ENCODE assay signal across 8 mouse cellular contexts in the genomic region with DNA sequence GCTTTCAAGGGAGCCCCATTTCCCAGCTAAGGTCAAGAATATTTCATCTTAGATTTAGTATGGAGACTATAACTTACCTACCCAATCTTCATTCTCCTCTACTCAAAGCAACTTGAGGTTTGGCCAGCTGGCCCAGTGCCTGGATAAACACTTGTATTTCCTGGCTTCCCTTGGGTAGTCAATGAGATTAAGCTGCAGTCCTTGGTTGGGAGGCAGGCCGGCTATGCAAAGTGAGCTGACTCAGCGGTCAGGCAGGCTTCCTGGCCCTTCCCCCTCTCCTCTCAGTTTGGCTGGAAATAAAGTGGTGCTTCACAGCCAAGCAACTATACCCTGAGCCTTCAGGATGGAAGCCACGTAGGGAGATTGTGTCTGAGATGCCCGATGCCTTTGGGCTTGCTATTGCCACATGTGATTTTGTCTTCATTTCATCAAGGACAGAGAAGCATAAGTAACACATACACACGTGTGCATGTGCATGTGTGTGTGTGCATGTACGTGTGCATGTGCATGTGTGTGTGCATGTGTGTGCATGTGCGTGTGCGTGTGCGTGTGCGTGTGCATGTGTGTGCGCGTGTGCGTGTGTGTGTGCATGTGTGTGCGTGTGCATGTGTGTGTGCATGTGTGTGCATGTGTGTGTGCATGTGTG.
DNase-seq lines count a peak whose midpoint lies in the region; ATAC-seq and TF ChIP-seq lines count a peak whose summit lies in the region.

No protein-coding gene starts in this region.

- no peak overlapping the region for H3K9ac ChIP-seq in intestine, embryonic 14.5 days (ENCODE audit: low read length)
- H3K9ac ChIP-seq in midbrain, embryonic 14.5 days (replicated peaks; ENCODE audit: low read length), result no peak overlapping the region

- H3K4me3 ChIP-seq in intestine, embryonic 14.5 days (ENCODE audit: low read depth, low read length), result no peak overlapping the region
- H3K4me3 ChIP-seq in midbrain, embryonic 14.5 days (replicated peaks; ENCODE audit: low read depth, low read length), result no peak overlapping the region

- intact Hi-C loops in gastrocnemius, postnatal 36 days (cut with DNase I), result no loop called here
- intact Hi-C loops in left cerebral cortex, postnatal 4 days (cut with DNase I), result no loop called here

- H3K4me2 ChIP-seq in intestine, embryonic 14.5 days (ENCODE audit: low read length), result peak overlapping the region; percentile 39
- no peak overlapping the region for H3K4me2 ChIP-seq in midbrain, embryonic 14.5 days (ENCODE audit: low read length)

- 71% methylated on average over 14 of the region's 14 CpGs for WGBS in intestine, embryonic 14.5 days
- 67% methylated on average over 14 of the region's 14 CpGs for WGBS in midbrain, embryonic 14.5 days

- H3K36me3 ChIP-seq in intestine, embryonic 14.5 days (ENCODE audit: control insufficient read depth, insufficient read depth, low read length), result no peaks in the 10 kb centered on the region
- no peaks in the 10 kb centered on the region for H3K36me3 ChIP-seq in midbrain, embryonic 14.5 days (ENCODE audit: control insufficient read depth, insufficient read depth, low read length)

- DNase-seq in Patski (ENCODE audit: low read depth, low spot score), result peak; percentile 83
- peak; percentile 68 for DNase-seq in embryo, embryonic 11 days
- peak; percentile 9 to 34 for DNase-seq in gastrocnemius, postnatal 36 days
- peak; percentile 82 for DNase-seq in intestine, embryonic 14.5 days (ENCODE audit: low spot score)
- DNase-seq in left cerebral cortex, postnatal 4 days, result peak; percentile 81
- DNase-seq in midbrain, embryonic 14.5 days, result peak; percentile 82
- DNase-seq in urinary bladder, adult 2 months (ENCODE audit: low spot score), result peak; percentile 44
- DNase-seq in thymus, postnatal 36 days, result no peak

- no peaks in the 10 kb centered on the region for H3K27me3 ChIP-seq in Patski
- no peaks in the 10 kb centered on the region for H3K27me3 ChIP-seq in intestine, embryonic 14.5 days (replicated peaks; ENCODE audit: control insufficient read depth, insufficient read depth, low read length)
- no peaks in the 10 kb centered on the region for H3K27me3 ChIP-seq in midbrain, embryonic 14.5 days (ENCODE audit: control insufficient read depth, insufficient read depth, low read length)

- CTCF ChIA-PET in Patski (lab: Charles Lee), result no interaction called here

- POLR2A ChIA-PET in Patski (lab: Charles Lee), result no interaction called here

- no peaks in the 10 kb centered on the region for H3K9me3 ChIP-seq in intestine, embryonic 14.5 days (ENCODE audit: control insufficient read depth, low read length)
- H3K9me3 ChIP-seq in midbrain, embryonic 14.5 days (ENCODE audit: control insufficient read depth, low read length), result no peaks in the 10 kb centered on the region

- TF ChIP-seq CTCF in Patski (IDR thresholded peaks at IDR 0.05), result no peak

- H3K27ac ChIP-seq in intestine, embryonic 14.5 days (ENCODE audit: low read depth), result 0 out of 2 replicates have a peak overlapping the region, but pooled peaks have one; percentile 14
- H3K27ac ChIP-seq in midbrain, embryonic 14.5 days (replicated peaks; ENCODE audit: low read depth, low read length), result no peak overlapping the region

- ATAC-seq in Patski, result peak; percentile 100
- peak; percentile 86 for ATAC-seq in intestine, embryonic 14.5 days (replicated peaks; ENCODE audit: low FRiP score, low TSS enrichment, low read depth)
- peak; percentile 57; the same call in 1 of the 2 replicates for ATAC-seq in midbrain, embryonic 14.5 days (ENCODE audit: low FRiP score, low TSS enrichment)

- peaks cover 25% of the 10 kb centered on the region for H3K4me1 ChIP-seq in intestine, embryonic 14.5 days (replicated peaks; ENCODE audit: control insufficient read depth, insufficient read depth, low read length)
- peaks cover 9% of the 10 kb centered on the region; the same call in 1 of the 2 replicates for H3K4me1 ChIP-seq in midbrain, embryonic 14.5 days (ENCODE audit: control insufficient read depth, insufficient read depth, low read length)

- in situ Hi-C loops in Patski (cut with MboI; ENCODE audit: low pct_unique_long_range_greater_than_20kb), result no loop called here

Comparison
In these comparisons a context has a peak if more than half of its experiments do, and no peak if none do; other contexts are left out.
1. DNase-seq: peak in Patski (single experiment), embryo, embryonic 11 days (single experiment), gastrocnemius, postnatal 36 days (2 of 2), intestine, embryonic 14.5 days (single experiment), left cerebral cortex, postnatal 4 days (single experiment), midbrain, embryonic 14.5 days (single experiment) and urinary bladder, adult 2 months (single experiment); none in thymus, postnatal 36 days (0 of 2).
2. Peak in every context shown above with its lines, with median percentiles within 50 percentile points of each other: ATAC-seq.